Mouse (Mus musculus): ENCODE measurements around the gene B4galt5. TPM values are rescaled to one million over a fixed set of nuclear protein-coding genes. Genes with fewer than 3 reads are reported as not detected.
A peak's percentile ranks its signal among the peaks of the same experiment; 100 is the strongest.

B4galt5 gene
- total and polyA plus RNA-seq, 3 experiments, result 12.5 to 17.6 (median 13.5) TPM

- peaks cover 19% of the 10 kb centered on the region for H3K79me2 ChIP-seq (replicated peaks; ENCODE audit: control insufficient read depth, extremely low read depth, insufficient read depth, poor library complexity, severe bottlenecking)
- dilution Hi-C loops (cut with MboI; ENCODE audit: extremely low pct_ligation_motif_present, extremely low pct_unique_long_range_greater_than_20kb, low sequenced_read_pairs) (no loop called here), in situ Hi-C loops (cut with MboI; ENCODE audit: low pct_ligation_motif_present, low pct_unique_long_range_greater_than_20kb, low sequenced_read_pairs) (no loop called here)
- no peaks in the 10 kb centered on the region for H3K27me3 ChIP-seq (replicated peaks)
- no peak for DNase-seq (ENCODE audit: extremely low read depth)
- H3K4me1 ChIP-seq (ENCODE audit: control insufficient read depth in 1 of 2, insufficient read depth in 2 of 2), result peaks cover 14 to 55% of the 10 kb centered on the region in 2 experiments; a peak in 3 of 4 replicates
- H3K9ac ChIP-seq (ENCODE audit: insufficient read depth, low read depth), result peak overlapping the region; percentile 48; the same call in 1 of the 2 replicates
- peak overlapping the region in 1 of 3 experiments; percentile 2 for H3K4me3 ChIP-seq (replicated peaks in 1 of 3; ENCODE audit: low read depth in 2 of 3, low read length in 2 of 3, poor library complexity in 1 of 3)
- peaks cover 0 to 7% of the 10 kb centered on the region in 2 experiments for H3K36me3 ChIP-seq (replicated peaks in 1 of 2; ENCODE audit: control insufficient read depth in 1 of 2, insufficient read depth in 1 of 2, low read length in 1 of 2)
- H3K27ac ChIP-seq (ENCODE audit: insufficient read depth, low read depth), result no peak overlapping the region
- TF ChIP-seq POLR2AphosphoS2 (IDR thresholded peaks at IDR 0.05; ENCODE audit: low read depth, low read length), result no peak
- peak; percentile 49; the same call in 1 of the 2 replicates for TF ChIP-seq TCF12 (IDR thresholded peaks at IDR 0.05; ENCODE audit: low read depth, low read length)
- TF ChIP-seq MAX (IDR thresholded peaks at IDR 0.05; ENCODE audit: low read length), result peak; percentile 58
- TF ChIP-seq MYC (IDR thresholded peaks at IDR 0.05; ENCODE audit: low read depth, low read length), result peak; percentile 82; the same call in 1 of the 2 replicates
- no peak for TF ChIP-seq HCFC1 (IDR thresholded peaks at IDR 0.05; ENCODE audit: low read depth, low read length)
- TF ChIP-seq MXI1 (IDR thresholded peaks at IDR 0.05; ENCODE audit: low read depth, low read length), result peak; percentile 75; the same call in 1 of the 2 replicates
- TF ChIP-seq POLR2A (IDR thresholded peaks at IDR 0.05; ENCODE audit: low read depth, low read length), result no peak
- TF ChIP-seq ZNF384 (IDR thresholded peaks at IDR 0.05; ENCODE audit: low read depth, low read length), result peak; percentile 80
- TF ChIP-seq SIN3A (IDR thresholded peaks at IDR 0.05; ENCODE audit: low read length), result peak; percentile 73; the same call in 1 of the 2 replicates
- TF ChIP-seq SMC3 (IDR thresholded peaks at IDR 0.05; ENCODE audit: low read depth, low read length), result 0 out of 2 replicates have a peak, but pooled peaks have one; percentile 8
- no peak for TF ChIP-seq CHD1 (IDR thresholded peaks at IDR 0.05; ENCODE audit: low read depth, low read length)
- TF ChIP-seq BHLHE40 (IDR thresholded peaks at IDR 0.05; ENCODE audit: low read depth, low read length), result peak; percentile 94
- TF ChIP-seq IRF4 (IDR thresholded peaks at IDR 0.05; ENCODE audit: low read depth, low read length), result peak; percentile 80
- TF ChIP-seq USF1 (IDR thresholded peaks at IDR 0.05; ENCODE audit: low read depth, low read length), result no peak
- peak; percentile 56 for TF ChIP-seq EP300 (IDR thresholded peaks at IDR 0.05; ENCODE audit: low read length)
- no peak for TF ChIP-seq MAFK (IDR thresholded peaks at IDR 0.05; ENCODE audit: insufficient replicate concordance, low read length)
- no peak for TF ChIP-seq NRF1 (IDR thresholded peaks at IDR 0.05; ENCODE audit: low read depth, low read length)
- peak; percentile 77 for TF ChIP-seq ELF1 (IDR thresholded peaks at IDR 0.05; ENCODE audit: low read depth, low read length)
- peak; percentile 45 for TF ChIP-seq MEF2A (IDR thresholded peaks at IDR 0.05; ENCODE audit: borderline replicate concordance, low read depth, low read length)
- TF ChIP-seq PAX5 (IDR thresholded peaks at IDR 0.05; ENCODE audit: low read length), result no peak
- 0 out of 2 replicates have a peak, but pooled peaks have one; percentile 61 for TF ChIP-seq MAZ (IDR thresholded peaks at IDR 0.05; ENCODE audit: low read depth, low read length)
- TF ChIP-seq RAD21 (IDR thresholded peaks at IDR 0.05; ENCODE audit: low read depth, low read length), result no peak; the same call in 1 of the 2 replicates
- no peak for TF ChIP-seq CHD2 (IDR thresholded peaks at IDR 0.05; ENCODE audit: low read length)
- no peak; the same call in 1 of the 2 replicates for TF ChIP-seq USF2 (conservative IDR thresholded peaks at IDR 0.05; ENCODE audit: low read depth, low read length)
- peak; percentile 72 for TF ChIP-seq ETS1 (conservative IDR thresholded peaks at IDR 0.05; ENCODE audit: low read depth, low read length)
- TF ChIP-seq TBP (conservative IDR thresholded peaks at IDR 0.05; ENCODE audit: low read depth, low read length), result no peak
- H3K4me2 ChIP-seq (ENCODE audit: insufficient read depth, low read depth, poor library complexity, severe bottlenecking), result peak overlapping the region; percentile 42
- H3K9me3 ChIP-seq (replicated peaks; ENCODE audit: low read length), result no peaks in the 10 kb centered on the region
Observed at GRCm38 (mm10) chr2:167351371-167351951, 2.5 kb upstream of the B4galt5 start.
